Mouse (Mus musculus) olfactory bulb, adult 2 months (tissue): ENCODE measurements around the gene Mapk10.

ENCODE experiments used
- CTCF ChIP-seq: fragments of 200-500 bp; IDR thresholded peaks from 2 replicates; pipeline ENCODE4 v1.5.1; 2012; ENCODE audit warnings: low read depth, mild to moderate bottlenecking, low read length, moderate library complexity; ENCODE audit not compliant: insufficient read depth
- POLR2A ChIP-seq: fragments of 200-500 bp; IDR thresholded peaks from 2 replicates; pipeline ENCODE4 v1.6.1; 2012; ENCODE audit warnings: mild to moderate bottlenecking, low read depth, low read length, moderate library complexity; ENCODE audit not compliant: insufficient read depth

DNA sequence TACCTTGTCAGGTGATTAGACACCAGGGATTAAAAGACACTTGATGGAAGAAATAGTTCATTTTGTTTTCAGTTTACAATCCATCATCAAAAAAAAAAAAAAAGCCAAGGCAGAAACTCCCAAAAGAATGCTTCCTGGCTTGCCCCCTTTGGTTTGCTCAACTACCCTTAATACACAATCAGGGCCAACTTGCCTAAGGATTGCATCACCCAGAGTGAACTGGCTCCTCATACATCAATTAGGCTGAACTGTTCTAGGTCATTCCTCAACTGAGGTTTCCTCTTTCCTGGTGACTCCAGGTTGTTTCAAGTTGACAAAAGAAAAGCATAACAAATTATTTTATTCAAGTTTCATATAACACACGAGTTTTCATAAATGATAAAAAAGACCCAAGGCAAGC lies 31.3 kb upstream of the Mapk10 start:
- TF ChIP-seq CTCF (no peak), POLR2A (no peak)
